Mouse (Mus musculus) embryonic fibroblast, embryonic 13.5 days (primary cell): Measurements from ENCODE around the gene Calm3.

Experiments
- CTCF ChIP-seq: IDR thresholded peaks from 2 replicates; pipeline ENCODE4 v1.5.1; 2011; ENCODE audit warnings: mild to moderate bottlenecking, control low read depth, low read length, moderate library complexity, borderline replicate concordance; ENCODE audit not compliant: insufficient read depth
- POLR2A ChIP-seq: IDR thresholded peaks from 2 replicates; pipeline ENCODE4 v1.6.1; 2011; ENCODE audit warnings: low read depth, mild to moderate bottlenecking, control low read depth, low read length, moderate library complexity

DNA sequence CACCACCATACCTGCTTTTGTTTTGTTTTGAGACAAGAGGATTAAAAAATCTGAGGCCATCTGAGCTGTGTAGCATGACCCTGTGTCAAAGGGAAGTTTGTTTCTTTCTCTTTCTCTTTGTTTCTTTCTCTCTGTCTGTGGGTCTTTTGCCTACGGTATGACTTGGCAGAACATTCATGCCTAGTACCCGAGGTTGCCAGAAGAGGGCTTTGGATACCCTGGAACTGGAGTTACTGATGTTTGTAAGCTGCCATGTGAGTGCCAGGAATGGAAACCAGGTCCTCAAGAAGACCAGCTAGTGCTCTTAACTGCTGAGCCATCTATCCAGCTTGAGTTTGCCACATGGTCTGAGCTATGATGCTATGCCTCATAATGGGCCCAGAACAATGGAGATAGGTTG, 4.4 kb upstream of the Calm3 start:
- TF ChIP-seq POLR2A (no peak), CTCF (no peak)
